Mouse (Mus musculus) embryo, embryonic 11.5 days (tissue): ENCODE data around the gene Casz1.

Experiments
- DNase-seq: peaks from one replicate; pipeline ENCODE4 v3.0.0-alpha.2; 2012; ENCODE audit warnings: low read depth, low spot score

The Casz1 gene

GRCm38 (mm10) chr4:148804137-148804779 is at the start of gene Casz1:
Gene Casz1 (plus strand): TSS chr4:148804429.
- peak; percentile 88 for DNase-seq

GRCm38 (mm10) chr4:148758863-148759262 is 45.4 kb upstream of the Casz1 start:
- no peak for DNase-seq

- DNase-seq, result no peak
These were observed 44.1 kb upstream of the Casz1 start for GRCm38 (mm10) chr4:148760152-148760551.

GRCm38 (mm10) chr4:148766021-148766775 is 38.0 kb upstream of the Casz1 start:
- DNase-seq, result no peak

GRCm38 (mm10) chr4:148767655-148768305 is 36.4 kb upstream of the Casz1 start:
- no peak for DNase-seq

GRCm38 (mm10) chr4:148768649-148769048 is 35.6 kb upstream of the Casz1 start:
- DNase-seq, result no peak

GRCm38 (mm10) chr4:148770582-148771408 is 33.4 kb upstream of the Casz1 start:
- peak; percentile 29 for DNase-seq

- DNase-seq, result no peak
These were observed 32.8 kb upstream of the Casz1 start for GRCm38 (mm10) chr4:148771409-148771929.

- no peak for DNase-seq
These were observed 31.6 kb upstream of the Casz1 start for GRCm38 (mm10) chr4:148772658-148773057.

- DNase-seq, result no peak
These were observed 30.2 kb upstream of the Casz1 start for GRCm38 (mm10) chr4:148774036-148774435.

- DNase-seq, result no peak
These were observed 28.6 kb upstream of the Casz1 start for GRCm38 (mm10) chr4:148775476-148776269.

- no peak for DNase-seq
These were observed 24.1 kb upstream of the Casz1 start for GRCm38 (mm10) chr4:148780097-148780621.

GRCm38 (mm10) chr4:148781516-148781915 is 22.7 kb upstream of the Casz1 start:
- no peak for DNase-seq

GRCm38 (mm10) chr4:148782880-148783279 is 21.3 kb upstream of the Casz1 start:
- no peak for DNase-seq

- DNase-seq, result no peak
These were observed 20.5 kb upstream of the Casz1 start for GRCm38 (mm10) chr4:148783760-148784159.

GRCm38 (mm10) chr4:148785053-148785567 is 19.1 kb upstream of the Casz1 start:
- no peak for DNase-seq

- no peak for DNase-seq
These were observed 18.2 kb upstream of the Casz1 start for GRCm38 (mm10) chr4:148785995-148786394.

GRCm38 (mm10) chr4:148790940-148791339 is 13.3 kb upstream of the Casz1 start:
- no peak for DNase-seq

GRCm38 (mm10) chr4:148795038-148795437 is 9.2 kb upstream of the Casz1 start:
- no peak for DNase-seq
